Mouse (Mus musculus): ENCODE measurements around the gene Olfr1392. TPM values are rescaled to one million over a fixed set of nuclear protein-coding genes. Genes with fewer than 3 reads are reported as not detected.
A peak's percentile ranks its signal among the peaks of the same experiment; 100 is the strongest.

Olfr1392 gene
- polyA plus RNA-seq, 1 experiment from 2014 or later: 0.08 TPM

DNA sequence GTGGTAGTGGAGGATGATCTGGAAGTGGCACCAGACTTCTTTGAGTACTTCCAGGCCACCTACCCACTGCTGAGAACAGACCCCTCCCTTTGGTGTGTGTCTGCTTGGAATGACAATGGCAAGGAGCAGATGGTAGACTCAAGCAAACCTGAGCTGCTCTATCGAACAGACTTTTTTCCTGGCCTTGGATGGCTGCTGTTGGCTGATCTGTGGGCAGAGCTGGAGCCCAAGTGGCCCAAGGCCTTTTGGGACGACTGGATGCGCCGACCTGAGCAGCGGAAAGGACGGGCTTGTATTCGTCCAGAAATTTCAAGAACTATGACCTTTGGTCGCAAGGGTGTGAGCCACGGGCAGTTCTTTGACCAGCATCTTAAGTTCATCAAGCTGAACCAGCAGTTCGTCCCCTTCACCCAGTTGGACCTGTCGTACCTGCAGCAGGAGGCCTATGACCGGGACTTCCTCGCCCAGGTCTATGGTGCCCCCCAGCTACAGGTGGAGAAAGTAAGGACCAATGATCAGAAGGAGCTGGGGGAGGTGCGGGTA lies 23.7 kb upstream of the Olfr1392 start:
- Histone ChIP-seq H3K4me1 (ENCODE audit: control insufficient read depth, insufficient read depth, low read length) (0 out of 2 replicates have a peak, but pooled peaks cover 3% of the 10 kb centered on the region), H3K4me2 (ENCODE audit: low read depth, low read length) (no peak overlapping the region), H3K9ac (ENCODE audit: low read length) (no peak overlapping the region), H3K27me3 (ENCODE audit: control insufficient read depth, insufficient read depth, low read length) (no peaks in the 10 kb centered on the region), H3K27ac (ENCODE audit: low read length) (no peak overlapping the region), H3K9me3 (replicated peaks; ENCODE audit: control insufficient read depth, low read length) (no peaks in the 10 kb centered on the region), H3K4me3 (replicated peaks; ENCODE audit: low read length) (no peak overlapping the region), H3K36me3 (ENCODE audit: control insufficient read depth, insufficient read depth, low read length) (0 out of 2 replicates have a peak, but pooled peaks cover 6% of the 10 kb centered on the region)
- ATAC-seq (ENCODE audit: insufficient read depth, low FRiP score): no peak
- WGBS: 88% methylated on average over 14 of the region's 14 CpGs

DNA sequence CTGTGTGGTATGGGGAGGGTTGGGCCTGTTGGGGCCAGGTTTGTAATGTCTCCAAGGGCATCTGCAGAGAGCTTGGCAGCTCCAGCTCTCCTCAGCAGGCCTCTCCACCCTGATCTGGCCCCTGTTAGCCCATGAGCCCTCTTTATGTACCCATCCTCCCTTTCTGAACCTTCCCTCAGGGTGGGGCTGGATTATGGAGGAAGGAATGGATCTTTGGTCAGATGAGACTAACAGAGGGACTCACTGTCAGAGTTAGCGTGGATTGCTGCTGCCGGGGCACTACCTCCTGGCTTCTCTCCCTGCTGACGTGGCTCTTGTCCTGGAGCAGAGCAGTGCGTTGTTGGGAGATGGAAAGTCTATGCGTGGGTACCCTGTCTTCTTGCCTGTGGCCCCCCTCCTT lies 22.8 kb upstream of the Olfr1392 start:
- H3K9ac ChIP-seq (ENCODE audit: low read length): no peak overlapping the region
- no peak overlapping the region for H3K27ac ChIP-seq (ENCODE audit: low read length)
- 84% methylated on average over 5 of the region's 5 CpGs for WGBS
- H3K36me3 ChIP-seq (ENCODE audit: control insufficient read depth, insufficient read depth, low read length): 0 out of 2 replicates have a peak, but pooled peaks cover 6% of the 10 kb centered on the region
- ATAC-seq (ENCODE audit: insufficient read depth, low FRiP score): no peak
- H3K4me1 ChIP-seq (ENCODE audit: control insufficient read depth, insufficient read depth, low read length): 0 out of 2 replicates have a peak, but pooled peaks cover 4% of the 10 kb centered on the region
- no peak overlapping the region for H3K4me3 ChIP-seq (replicated peaks; ENCODE audit: low read length)
- no peaks in the 10 kb centered on the region for H3K9me3 ChIP-seq (replicated peaks; ENCODE audit: control insufficient read depth, low read length)
- no peak overlapping the region for H3K4me2 ChIP-seq (ENCODE audit: low read depth, low read length)
- H3K27me3 ChIP-seq (ENCODE audit: control insufficient read depth, insufficient read depth, low read length): no peaks in the 10 kb centered on the region

DNA sequence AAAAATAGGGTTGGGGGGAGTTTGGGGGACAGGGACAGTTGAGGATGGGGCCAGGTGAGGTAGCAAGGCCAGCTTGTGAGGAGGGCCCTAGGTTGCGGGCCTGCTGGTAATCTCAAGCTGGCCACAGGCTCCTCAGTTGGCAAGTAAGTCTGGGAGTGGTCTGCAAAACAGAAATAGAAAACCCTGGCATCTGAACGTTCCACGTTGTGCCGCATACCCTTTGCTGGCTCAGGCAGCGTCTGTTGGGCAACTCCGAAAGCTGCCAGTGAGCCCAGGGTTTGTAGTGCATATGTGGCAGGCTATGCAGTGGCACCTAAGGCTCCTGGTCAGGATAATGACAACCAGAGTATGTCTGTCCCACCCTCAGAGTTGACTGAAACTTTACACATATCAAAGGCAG lies 21.9 kb upstream of the Olfr1392 start:
- Histone ChIP-seq H3K4me2 (ENCODE audit: low read depth, low read length) (no peak overlapping the region), H3K9ac (ENCODE audit: low read length) (no peak overlapping the region), H3K36me3 (ENCODE audit: control insufficient read depth, insufficient read depth, low read length) (0 out of 2 replicates have a peak, but pooled peaks cover 6% of the 10 kb centered on the region), H3K4me3 (replicated peaks; ENCODE audit: low read length) (no peak overlapping the region), H3K4me1 (ENCODE audit: control insufficient read depth, insufficient read depth, low read length) (0 out of 2 replicates have a peak, but pooled peaks cover 4% of the 10 kb centered on the region), H3K9me3 (replicated peaks; ENCODE audit: control insufficient read depth, low read length) (no peaks in the 10 kb centered on the region), H3K27me3 (ENCODE audit: control insufficient read depth, insufficient read depth, low read length) (no peaks in the 10 kb centered on the region), H3K27ac (ENCODE audit: low read length) (no peak overlapping the region)
- 94% methylated on average over 6 of the region's 6 CpGs for WGBS
- no peak for ATAC-seq (ENCODE audit: insufficient read depth, low FRiP score)

DNA sequence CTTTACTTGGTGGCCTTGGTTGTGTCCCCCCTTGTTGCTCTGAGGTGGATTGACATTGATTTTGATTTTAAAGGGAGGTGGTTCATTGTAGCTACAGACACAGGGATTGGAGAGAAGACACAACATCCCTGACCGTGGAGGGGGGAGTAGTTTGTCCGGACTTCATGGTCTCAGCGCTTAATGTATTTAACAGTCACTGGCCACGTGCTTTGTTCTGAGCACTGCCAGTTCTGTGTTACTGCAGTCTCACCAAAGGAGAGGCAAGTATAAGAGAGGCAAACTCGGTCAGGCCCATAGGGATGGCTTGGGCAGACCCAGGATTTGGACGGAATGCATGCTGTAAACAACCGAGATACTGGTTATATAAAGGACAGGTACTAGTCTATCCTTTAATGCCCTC lies 21.0 kb upstream of the Olfr1392 start:
- Histone ChIP-seq H3K4me2 (ENCODE audit: low read depth, low read length) (no peak overlapping the region), H3K27ac (ENCODE audit: low read length) (no peak overlapping the region), H3K36me3 (ENCODE audit: control insufficient read depth, insufficient read depth, low read length) (0 out of 2 replicates have a peak, but pooled peaks cover 6% of the 10 kb centered on the region), H3K27me3 (ENCODE audit: control insufficient read depth, insufficient read depth, low read length) (no peaks in the 10 kb centered on the region), H3K9ac (ENCODE audit: low read length) (no peak overlapping the region), H3K4me3 (replicated peaks; ENCODE audit: low read length) (no peak overlapping the region), H3K4me1 (ENCODE audit: control insufficient read depth, insufficient read depth, low read length) (0 out of 2 replicates have a peak, but pooled peaks cover 4% of the 10 kb centered on the region), H3K9me3 (replicated peaks; ENCODE audit: control insufficient read depth, low read length) (no peaks in the 10 kb centered on the region)
- ATAC-seq (ENCODE audit: insufficient read depth, low FRiP score): no peak
- 83% methylated on average over 7 of the region's 7 CpGs for WGBS

DNA sequence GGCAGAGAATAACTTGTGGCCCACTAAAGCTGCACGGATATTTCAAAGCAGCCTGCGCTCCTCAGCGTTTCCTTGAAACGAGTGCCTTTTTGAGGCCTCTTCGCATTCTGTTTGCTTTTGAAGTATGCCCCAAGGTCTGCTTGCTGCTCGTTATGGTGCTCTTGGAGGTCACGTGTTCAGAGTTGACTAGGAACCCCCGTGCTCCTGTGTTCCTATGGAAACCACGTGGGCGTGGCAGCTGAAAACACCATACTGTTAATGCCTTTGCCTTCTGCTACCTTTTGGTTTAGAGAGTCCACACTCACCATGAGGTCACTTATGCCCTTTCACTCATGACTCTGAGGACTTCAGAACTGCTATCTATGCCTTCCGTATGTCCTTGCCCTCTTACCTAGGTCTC lies 20.5 kb upstream of the Olfr1392 start:
- Histone ChIP-seq H3K4me2 (ENCODE audit: low read depth, low read length) (no peak overlapping the region), H3K27ac (ENCODE audit: low read length) (no peak overlapping the region), H3K27me3 (ENCODE audit: control insufficient read depth, insufficient read depth, low read length) (no peaks in the 10 kb centered on the region), H3K9me3 (replicated peaks; ENCODE audit: control insufficient read depth, low read length) (no peaks in the 10 kb centered on the region), H3K9ac (ENCODE audit: low read length) (no peak overlapping the region), H3K4me1 (ENCODE audit: control insufficient read depth, insufficient read depth, low read length) (0 out of 2 replicates have a peak, but pooled peaks cover 4% of the 10 kb centered on the region), H3K4me3 (replicated peaks; ENCODE audit: low read length) (no peak overlapping the region), H3K36me3 (ENCODE audit: control insufficient read depth, insufficient read depth, low read length) (0 out of 2 replicates have a peak, but pooled peaks cover 6% of the 10 kb centered on the region)
- WGBS: 63% methylated on average over 11 of the region's 11 CpGs
- ATAC-seq (ENCODE audit: insufficient read depth, low FRiP score): no peak

DNA sequence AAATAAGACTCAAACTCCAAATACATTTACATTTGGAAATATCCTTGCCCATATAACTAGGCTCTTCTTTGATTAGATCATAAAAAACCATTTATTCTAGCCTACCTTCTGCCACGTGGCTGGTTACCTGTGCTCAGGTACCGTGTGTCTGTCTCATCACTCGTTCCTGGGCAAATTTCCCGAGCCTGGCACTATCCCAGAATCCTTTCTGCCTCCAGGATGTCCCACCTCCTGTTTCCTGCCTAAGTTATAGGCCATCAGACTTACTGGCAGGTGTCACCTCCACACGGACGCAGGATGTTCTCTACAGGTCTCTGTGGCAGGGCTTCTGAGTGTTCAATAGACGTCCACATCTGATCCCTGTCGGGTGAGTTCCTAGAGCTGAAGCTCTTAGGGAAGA lies 20.0 kb upstream of the Olfr1392 start:
- H3K9me3 ChIP-seq (replicated peaks; ENCODE audit: control insufficient read depth, low read length): no peaks in the 10 kb centered on the region
- H3K36me3 ChIP-seq (ENCODE audit: control insufficient read depth, insufficient read depth, low read length): 0 out of 2 replicates have a peak, but pooled peaks cover 6% of the 10 kb centered on the region
- no peak overlapping the region for H3K4me2 ChIP-seq (ENCODE audit: low read depth, low read length)
- 0 out of 2 replicates have a peak, but pooled peaks cover 4% of the 10 kb centered on the region for H3K4me1 ChIP-seq (ENCODE audit: control insufficient read depth, insufficient read depth, low read length)
- no peak overlapping the region for H3K9ac ChIP-seq (ENCODE audit: low read length)
- no peak for ATAC-seq (ENCODE audit: insufficient read depth, low FRiP score)
- no peak overlapping the region for H3K27ac ChIP-seq (ENCODE audit: low read length)
- H3K27me3 ChIP-seq (ENCODE audit: control insufficient read depth, insufficient read depth, low read length): no peaks in the 10 kb centered on the region
- H3K4me3 ChIP-seq (replicated peaks; ENCODE audit: low read length): no peak overlapping the region
- WGBS: 84% methylated on average over 8 of the region's 8 CpGs

DNA sequence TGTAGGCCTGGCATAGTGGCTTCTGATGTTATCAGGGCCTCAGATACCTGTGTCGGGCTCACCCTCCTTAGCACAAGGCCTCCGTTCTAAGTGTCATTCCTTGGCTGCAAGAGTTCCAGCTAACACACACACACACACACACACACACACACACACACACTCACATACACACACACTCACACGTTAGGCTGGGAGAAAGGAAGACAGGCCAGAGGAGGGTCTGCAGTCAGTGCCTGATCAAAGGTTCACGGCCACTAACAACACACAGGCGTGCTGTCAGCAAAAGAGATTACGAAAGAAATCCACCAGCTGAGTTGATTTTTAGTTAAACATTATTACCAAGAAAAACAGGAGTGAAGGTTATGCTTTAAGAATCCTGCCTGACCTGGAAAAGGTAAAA lies 18.4 kb upstream of the Olfr1392 start:
- H3K4me3 ChIP-seq (replicated peaks; ENCODE audit: low read length): no peak overlapping the region
- H3K4me1 ChIP-seq (ENCODE audit: control insufficient read depth, insufficient read depth, low read length): 0 out of 2 replicates have a peak, but pooled peaks cover 4% of the 10 kb centered on the region
- no peaks in the 10 kb centered on the region for H3K27me3 ChIP-seq (ENCODE audit: control insufficient read depth, insufficient read depth, low read length)
- H3K4me2 ChIP-seq (ENCODE audit: low read depth, low read length): no peak overlapping the region
- no peak overlapping the region for H3K9ac ChIP-seq (ENCODE audit: low read length)
- no peak overlapping the region for H3K27ac ChIP-seq (ENCODE audit: low read length)
- ATAC-seq (ENCODE audit: insufficient read depth, low FRiP score): no peak
- H3K36me3 ChIP-seq (ENCODE audit: control insufficient read depth, insufficient read depth, low read length): 0 out of 2 replicates have a peak, but pooled peaks cover 1% of the 10 kb centered on the region
- 52% methylated on average over 6 of the region's 6 CpGs for WGBS
- H3K9me3 ChIP-seq (replicated peaks; ENCODE audit: control insufficient read depth, low read length): no peaks in the 10 kb centered on the region

DNA sequence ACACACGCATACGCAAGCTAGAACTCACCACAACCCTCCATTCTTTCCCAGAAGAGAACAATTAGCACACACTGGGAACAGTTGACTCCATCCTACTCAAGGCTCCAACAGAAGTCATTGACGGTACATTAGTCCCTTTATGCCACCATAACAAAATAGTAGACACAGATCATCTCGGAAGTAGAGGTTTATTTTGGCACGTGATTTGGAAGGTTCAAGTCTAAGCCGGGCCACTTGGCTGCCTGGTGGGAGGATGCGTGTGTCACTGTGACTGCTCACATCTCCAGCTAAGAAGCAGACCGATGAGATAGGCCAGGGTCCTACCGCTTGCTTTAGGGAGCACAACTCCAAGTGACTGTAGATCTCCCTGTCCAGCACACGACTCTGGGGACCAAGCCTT lies 17.8 kb upstream of the Olfr1392 start:
- Histone ChIP-seq H3K4me1 (ENCODE audit: control insufficient read depth, insufficient read depth, low read length) (0 out of 2 replicates have a peak, but pooled peaks cover 4% of the 10 kb centered on the region), H3K4me3 (replicated peaks; ENCODE audit: low read length) (no peak overlapping the region), H3K27ac (ENCODE audit: low read length) (0 out of 2 replicates have a peak overlapping the region, but pooled peaks have one; percentile 56), H3K4me2 (ENCODE audit: low read depth, low read length) (no peak overlapping the region), H3K9ac (ENCODE audit: low read length) (no peak overlapping the region), H3K27me3 (ENCODE audit: control insufficient read depth, insufficient read depth, low read length) (no peaks in the 10 kb centered on the region), H3K9me3 (replicated peaks; ENCODE audit: control insufficient read depth, low read length) (no peaks in the 10 kb centered on the region), H3K36me3 (ENCODE audit: control insufficient read depth, insufficient read depth, low read length) (no peaks in the 10 kb centered on the region)
- no peak for ATAC-seq (ENCODE audit: insufficient read depth, low FRiP score)
- WGBS: 82% methylated on average over 10 of the region's 10 CpGs

DNA sequence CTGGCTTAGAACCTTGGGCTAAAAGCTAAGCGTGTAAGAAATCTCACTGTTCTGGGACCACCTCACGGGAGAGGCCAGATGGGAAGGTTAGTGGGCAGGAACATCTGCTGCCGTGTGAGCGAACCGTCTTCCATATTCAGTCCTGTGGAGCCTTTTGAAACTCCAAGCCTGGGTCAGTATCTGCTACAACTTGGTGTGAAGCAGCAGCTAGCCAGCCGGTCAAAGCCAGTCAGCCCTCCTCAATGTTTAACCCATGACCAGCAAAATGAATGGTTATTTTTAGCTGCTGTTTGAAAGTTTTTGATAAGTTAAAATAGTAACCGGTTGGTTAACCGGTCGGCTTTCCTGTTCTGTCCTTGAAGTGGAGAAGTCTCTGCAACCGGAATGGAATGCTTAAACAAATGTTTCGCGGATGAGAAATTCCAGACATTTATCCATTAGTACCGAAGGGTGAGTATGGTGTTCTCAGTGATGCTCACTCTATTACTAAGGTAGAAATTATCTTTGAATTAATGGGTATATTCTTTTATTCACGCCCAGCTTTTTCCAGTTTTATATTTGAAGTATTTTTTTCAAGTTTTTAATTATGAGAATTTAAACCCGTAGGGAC lies 17.0 kb upstream of the Olfr1392 start:
- no peak for ATAC-seq (ENCODE audit: insufficient read depth, low FRiP score)
- Histone ChIP-seq H3K4me2 (ENCODE audit: low read depth, low read length) (no peak overlapping the region), H3K27ac (ENCODE audit: low read length) (peak overlapping the region; percentile 56), H3K9me3 (replicated peaks; ENCODE audit: control insufficient read depth, low read length) (no peaks in the 10 kb centered on the region), H3K4me1 (ENCODE audit: control insufficient read depth, insufficient read depth, low read length) (0 out of 2 replicates have a peak, but pooled peaks cover 4% of the 10 kb centered on the region), H3K4me3 (replicated peaks; ENCODE audit: low read length) (no peak overlapping the region), H3K9ac (ENCODE audit: low read length) (no peak overlapping the region), H3K36me3 (ENCODE audit: control insufficient read depth, insufficient read depth, low read length) (no peaks in the 10 kb centered on the region), H3K27me3 (ENCODE audit: control insufficient read depth, insufficient read depth, low read length) (no peaks in the 10 kb centered on the region)
- WGBS: 55% methylated on average over 15 of the region's 15 CpGs
